Mouse (Mus musculus) kidney, adult 2 months (tissue): ENCODE results near the gene Gm21677.
"Not testable (repeated sequence)": the region's sequence is repeated elsewhere in the genome, so short reads cannot be mapped to it uniquely, and the experiment has no call there.

ENCODE experiments used
- CTCF ChIP-seq: fragments of 200-500 bp; conservative IDR thresholded peaks from 2 replicates; pipeline ENCODE4 v1.5.1; 2011; ENCODE audit warnings: low read depth, mild to moderate bottlenecking, control low read depth, low read length, moderate library complexity, mixed read lengths; ENCODE audit not compliant: insufficient read depth, insufficient read length
- POLR2A ChIP-seq: fragments of 200-500 bp; IDR thresholded peaks from one replicate; pipeline ENCODE4 v1.6.1; 2011; ENCODE audit warnings: low read depth, low read length, control low read depth

DNA sequence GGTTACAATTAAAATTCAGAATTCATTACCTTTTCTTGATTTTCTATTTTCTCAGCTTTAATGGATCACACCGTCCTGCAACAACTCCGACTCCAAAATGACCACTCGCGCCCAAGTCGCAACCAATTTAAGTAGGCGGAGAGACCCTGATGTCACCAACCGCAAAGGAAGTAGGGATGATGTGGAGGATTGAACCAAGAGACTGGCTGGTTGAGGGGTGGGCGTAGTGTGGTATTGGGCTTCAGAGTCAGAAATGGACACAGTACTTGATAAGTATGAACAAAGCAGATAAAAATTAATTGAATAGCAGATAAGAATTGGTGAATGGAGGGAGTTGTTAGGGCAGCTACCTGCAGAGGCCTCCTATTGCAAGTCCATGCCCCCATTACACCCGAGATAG lies 39.0 kb upstream of the Gm21677 start, which contains the start of gene Gm21693:
- not testable (repeated sequence) for TF ChIP-seq CTCF, POLR2A
